Mouse (Mus musculus) erythroblast, embryonic 14.5 days (primary cell): Measurements from ENCODE around the gene Zfp59.

Experiments used
- GATA1 ChIP-seq: IDR thresholded peaks from 2 replicates; pipeline ENCODE4 v1.6.1; 2012; ENCODE audit warnings: low read length, inconsistent platforms, mixed read lengths
- TAL1 ChIP-seq: IDR thresholded peaks from 3 replicates; pipeline ENCODE4 v1.6.1; 2012; ENCODE audit warnings: low read length, inconsistent platforms, mixed read lengths

DNA sequence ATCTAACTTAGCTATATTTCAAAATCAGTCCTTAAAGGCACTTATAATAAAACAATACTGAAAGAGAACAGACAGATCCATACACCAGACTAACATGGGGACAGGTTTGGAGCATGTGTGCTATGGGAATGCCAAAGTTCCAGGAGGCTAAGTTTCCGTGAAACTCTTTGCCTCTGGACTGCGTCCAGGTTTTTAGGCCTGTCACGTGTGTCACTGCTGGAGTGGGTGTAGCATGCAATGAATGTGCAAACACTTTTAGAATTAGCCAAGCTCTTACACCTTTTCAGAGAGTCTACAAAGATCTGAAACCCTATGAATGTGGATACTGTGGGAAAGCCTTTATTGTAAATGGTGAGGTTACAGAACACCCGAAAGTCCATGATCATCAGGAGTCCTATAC lies 43.3 kb downstream of the Zfp59 start:
- no peak for TF ChIP-seq GATA1
- TF ChIP-seq TAL1, result no peak
